In genomic region chr13:28958211-28959067, GRCm38 (mm10) we compare ENCODE assay signal across 8 mouse cellular contexts. TPM values are rescaled to one million over a fixed set of nuclear protein-coding genes. Genes with fewer than 3 reads are reported as not detected.
DNase-seq lines count a peak whose midpoint lies in the region; ATAC-seq and TF ChIP-seq lines count a peak whose summit lies in the region.

No protein-coding gene starts in this region.

- ATAC-seq in forebrain, embryonic 12.5 days (ENCODE audit: low FRiP score): peak; percentile 56
- peak; percentile 65 for ATAC-seq in heart, embryonic 16.5 days (replicated peaks; ENCODE audit: extremely low read depth, insufficient read depth, low FRiP score)

- H3K4me1 ChIP-seq in forebrain, embryonic 12.5 days: peaks cover 25% of the 10 kb centered on the region
- peaks cover 4% of the 10 kb centered on the region; the same call in 1 of the 2 replicates for H3K4me1 ChIP-seq in heart, embryonic 16.5 days (ENCODE audit: control insufficient read depth, insufficient read depth, low read length)
- H3K4me1 ChIP-seq in lung, adult 2 months (ENCODE audit: control insufficient read depth, insufficient read depth, low read length): no peaks in the 10 kb centered on the region
- H3K4me1 ChIP-seq in thymus, adult 2 months (replicated peaks; ENCODE audit: control insufficient read depth, insufficient read depth, low read length): peaks cover 4% of the 10 kb centered on the region

- no peaks in the 10 kb centered on the region for H3K27me3 ChIP-seq in forebrain, embryonic 12.5 days
- H3K27me3 ChIP-seq in heart, embryonic 16.5 days (ENCODE audit: control insufficient read depth, insufficient read depth, low read length): no peaks in the 10 kb centered on the region
- H3K27me3 ChIP-seq in thymus, adult 2 months (ENCODE audit: control insufficient read depth, insufficient read depth, low read length): no peaks in the 10 kb centered on the region

- peak overlapping the region; percentile 95 for H3K27ac ChIP-seq in forebrain, embryonic 12.5 days
- H3K27ac ChIP-seq in heart, embryonic 16.5 days (ENCODE audit: low read length): peak overlapping the region; percentile 100
- H3K27ac ChIP-seq in thymus, adult 2 months (ENCODE audit: control insufficient read depth, insufficient read depth, low read length): peak overlapping the region; percentile 73

- peak overlapping the region; percentile 93 for H3K4me2 ChIP-seq in forebrain, embryonic 12.5 days
- H3K4me2 ChIP-seq in heart, embryonic 16.5 days (ENCODE audit: low read depth, low read length): peak overlapping the region; percentile 93

- peak overlapping the region; percentile 76 for H3K9ac ChIP-seq in forebrain, embryonic 12.5 days
- peak overlapping the region; percentile 96 for H3K9ac ChIP-seq in heart, embryonic 16.5 days (ENCODE audit: low read length)

- no peaks in the 10 kb centered on the region for H3K36me3 ChIP-seq in forebrain, embryonic 12.5 days (replicated peaks)
- H3K36me3 ChIP-seq in heart, embryonic 16.5 days (ENCODE audit: control insufficient read depth, insufficient read depth): no peaks in the 10 kb centered on the region
- H3K36me3 ChIP-seq in thymus, adult 2 months (ENCODE audit: control insufficient read depth, insufficient read depth, low read length): no peaks in the 10 kb centered on the region

- no peaks in the 10 kb centered on the region for H3K9me3 ChIP-seq in forebrain, embryonic 12.5 days
- peaks cover 5% of the 10 kb centered on the region; the same call in 1 of the 2 replicates for H3K9me3 ChIP-seq in heart, embryonic 16.5 days (replicated peaks; ENCODE audit: control insufficient read depth, low read length)

- no peak for TF ChIP-seq CTCF in lung, adult 2 months (IDR thresholded peaks at IDR 0.05; ENCODE audit: insufficient read depth, low read length)
- TF ChIP-seq CTCF in thymus, adult 2 months (IDR thresholded peaks at IDR 0.05; ENCODE audit: borderline replicate concordance, control insufficient read depth, extremely low read depth, insufficient read depth, low read length, poor library complexity): no peak

- peak; percentile 48; the same call in 1 of the 2 replicates for TF ChIP-seq POLR2A in lung, adult 2 months (IDR thresholded peaks at IDR 0.05; ENCODE audit: borderline replicate concordance, extremely low read depth, low read depth, low read length)
- peak; percentile 44; the same call in 1 of the 2 replicates for TF ChIP-seq POLR2A in thymus, adult 2 months (IDR thresholded peaks at IDR 0.05; ENCODE audit: control insufficient read depth, extremely low read depth, insufficient read depth, low read length, poor library complexity)

- peak overlapping the region; percentile 52 for H3K4me3 ChIP-seq in forebrain, embryonic 12.5 days (replicated peaks)
- peak overlapping the region; percentile 75 for H3K4me3 ChIP-seq in heart, embryonic 16.5 days (ENCODE audit: low read length)
- peak overlapping the region; percentile 72 for H3K4me3 ChIP-seq in lung, adult 2 months (replicated peaks; ENCODE audit: extremely low read depth, low read depth, low read length)
- H3K4me3 ChIP-seq in thymus, adult 2 months (ENCODE audit: control insufficient read depth, insufficient read depth, low read length): peak overlapping the region; percentile 68

- WGBS in forebrain, embryonic 12.5 days: under 1% methylated on average over 53 of the region's 54 CpGs
- under 1% methylated on average over 53 of the region's 54 CpGs for WGBS in heart, embryonic 16.5 days
- under 1% methylated on average over 54 of the region's 54 CpGs for WGBS in lung, adult 2 months
- 1% methylated on average over 54 of the region's 54 CpGs for WGBS in thymus, adult 2 months

- peak; percentile 72 for DNase-seq in CD4-positive, CD25-positive, alpha-beta regulatory T cell, adult 2 months (ENCODE audit: low read depth, low spot score)
- DNase-seq in c-Kit-positive CD71-positive TER-119-negative erythroid progenitor cells, embryonic 14.5 days (ENCODE audit: low read depth): peak; percentile 61
- peak; percentile 71 to 83 for DNase-seq in kidney, postnatal 36 days
- DNase-seq in lung, adult 2 months: peak; percentile 75
- peak; percentile 75 for DNase-seq in ovary, adult 18-20 months (ENCODE audit: low spot score)
- DNase-seq in thymus, adult 2 months: peak; percentile 76

RNA-seq across cellular contexts. Expression of gene Sox4, which starts 4.9 kb away (rescaled TPM):
- polyA plus RNA-seq in forebrain, embryonic 12.5 days (2016; fragmentation: Nextera tagmentation; extraction: Ambion mirVana): 258 and 264 TPM in 2 replicates
- 34.6 and 34.9 TPM in 2 replicates for polyA plus RNA-seq in heart, embryonic 16.5 days (2015; fragmentation: Nextera tagmentation; extraction: Ambion mirVana)
- 33.6 and 33.8 TPM in 2 replicates for polyA plus RNA-seq in lung, adult 2 months (2012; rRNA removed)
- 137 and 191 TPM in 2 replicates for polyA plus RNA-seq in thymus, adult 2 months (2012; rRNA removed)

Comparison
In these comparisons a context has a peak if more than half of its experiments do, and no peak if none do; other contexts are left out.
1. Peak in every context shown above with its lines: DNase-seq, ATAC-seq, H3K4me3 ChIP-seq and H3K27ac ChIP-seq.